Mouse (Mus musculus): ENCODE data around the gene Arap1.

Gene Arap1

DNA sequence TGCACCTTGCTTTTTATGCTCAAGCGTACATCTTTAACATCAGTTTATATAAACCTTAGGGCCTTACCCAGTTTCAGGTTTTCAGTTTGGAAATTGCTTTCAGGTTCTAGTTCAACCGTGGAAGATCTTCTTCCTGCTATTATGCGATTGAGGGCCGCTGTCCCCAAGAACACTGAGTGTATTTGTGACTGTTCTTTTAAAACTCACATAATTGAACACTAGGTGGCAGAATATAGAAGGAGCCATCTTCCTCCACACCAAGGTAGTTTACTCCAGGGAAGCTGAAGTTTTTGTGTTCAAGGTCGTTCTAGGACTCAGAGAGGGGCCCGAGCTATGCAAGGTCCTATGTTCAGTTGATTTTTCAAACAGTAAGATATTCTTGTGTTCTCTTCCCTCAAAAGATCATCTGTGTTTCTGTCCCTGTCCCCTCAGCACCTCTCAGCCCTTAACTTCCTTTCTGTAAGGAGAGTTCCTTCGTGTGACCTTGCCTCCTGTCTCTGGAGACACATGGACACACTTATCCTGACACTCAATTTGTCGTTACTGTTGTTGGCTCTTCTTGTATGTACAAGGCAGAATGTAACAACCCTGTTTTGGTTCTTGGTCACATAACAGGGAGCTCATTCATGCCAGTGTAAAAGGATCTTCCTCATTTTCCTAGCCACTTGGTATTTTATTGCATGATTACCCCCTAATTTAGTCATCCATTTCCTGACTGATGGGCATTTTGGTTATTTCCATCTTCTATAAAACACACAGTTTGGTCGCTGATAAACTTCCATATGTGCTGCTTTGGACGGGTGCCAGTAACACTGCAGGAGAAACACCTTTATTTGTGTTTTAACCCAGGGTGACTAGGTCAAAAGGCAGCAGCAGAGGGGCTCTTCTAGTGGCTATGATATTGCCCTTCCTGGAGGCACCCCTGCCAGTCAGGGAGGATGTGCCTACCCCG, 20.3 kb downstream of the Arap1 start:
- DNase-seq = no peak

DNA sequence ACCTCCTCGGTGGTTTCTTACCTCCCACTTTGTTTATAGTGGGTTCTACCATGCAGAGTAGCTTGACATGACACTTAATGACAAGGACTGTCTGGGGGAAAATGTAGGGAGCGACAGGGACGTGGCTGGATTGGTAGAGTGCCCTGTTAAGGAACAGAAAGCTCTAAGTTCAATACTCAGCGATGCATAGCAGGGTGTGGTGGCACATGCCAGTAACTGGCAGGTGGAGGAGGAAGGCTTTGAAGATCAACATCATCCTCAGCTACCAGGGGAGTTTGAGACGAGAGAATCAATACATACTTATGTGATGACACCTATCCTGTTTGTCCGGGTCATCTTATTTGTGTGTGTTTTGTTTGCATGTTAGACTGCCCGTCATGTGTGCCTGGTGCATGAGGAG, 21.8 kb downstream of the Arap1 start:
- no peak for DNase-seq

DNA sequence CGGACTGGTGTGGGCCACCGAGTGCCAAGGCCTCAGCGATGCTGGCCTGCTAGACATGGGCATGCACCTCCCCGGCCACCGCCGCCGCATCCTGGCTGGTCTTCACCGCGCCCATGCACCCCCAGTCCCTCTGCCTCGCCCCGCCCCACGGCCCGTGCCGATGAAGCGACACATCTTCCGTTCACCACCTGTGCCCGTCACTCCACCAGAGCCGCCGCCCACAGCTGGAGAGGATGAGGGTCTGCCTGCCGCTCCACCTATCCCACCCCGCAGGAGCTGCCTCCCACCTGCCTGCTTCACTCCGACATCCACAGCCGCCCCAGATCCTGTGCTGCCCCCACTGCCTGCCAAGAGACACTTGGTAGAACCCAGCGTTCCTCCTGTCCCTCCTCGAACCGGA, 25.2 kb downstream of the Arap1 start:
- no peak for DNase-seq

DNA sequence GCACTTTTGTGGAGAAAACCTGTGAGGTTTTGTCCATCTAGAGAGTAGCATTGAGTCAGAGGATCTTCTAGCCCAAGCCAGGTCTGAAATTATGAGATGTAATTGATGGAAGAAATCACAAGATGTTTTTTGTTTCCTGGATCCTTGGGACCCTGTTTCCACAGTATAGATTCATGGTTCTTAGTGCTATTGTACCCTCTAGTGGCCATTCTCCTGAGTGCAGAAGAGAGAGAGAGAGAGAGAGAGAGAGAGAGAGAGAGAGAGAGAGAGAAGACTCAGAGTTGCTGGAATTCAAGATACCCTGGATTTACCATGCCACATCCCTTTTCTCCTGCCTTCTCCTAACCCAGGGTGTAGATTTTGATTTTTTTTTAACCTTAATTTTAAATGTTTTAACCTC, 26.3 kb downstream of the Arap1 start:
- peak; percentile 49 for DNase-seq

DNA sequence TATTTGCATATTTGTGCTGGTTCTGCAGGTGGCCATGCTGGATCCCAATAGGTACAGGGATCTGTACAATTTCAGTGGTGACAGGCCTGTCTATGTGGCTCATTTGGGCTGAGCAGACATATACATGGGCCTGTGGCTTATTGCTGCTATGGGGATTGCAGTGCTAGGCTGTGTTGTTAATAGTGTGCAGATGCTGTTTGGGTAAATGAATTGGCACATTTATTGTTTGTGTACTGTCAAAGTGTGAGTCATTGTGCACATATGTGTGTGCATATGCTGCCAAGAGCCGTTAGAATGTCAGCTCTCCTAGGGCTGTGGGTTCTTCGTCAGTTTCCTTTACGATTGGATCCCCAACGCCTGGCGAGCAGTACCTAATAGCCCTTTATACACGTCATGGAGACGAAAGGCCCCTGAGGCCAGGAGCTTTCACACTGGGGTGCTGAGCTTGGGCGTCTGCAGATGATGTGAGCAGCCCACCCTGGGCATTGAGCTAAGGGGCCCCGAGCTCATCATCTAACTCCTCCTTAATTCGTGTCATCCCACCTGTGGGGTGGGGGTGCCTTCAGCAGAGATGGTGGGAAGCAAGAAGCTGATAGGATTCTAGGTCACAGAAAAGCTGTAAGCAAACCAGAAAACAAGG, 29.0 kb downstream of the Arap1 start:
- peak; percentile 53 for DNase-seq

DNA sequence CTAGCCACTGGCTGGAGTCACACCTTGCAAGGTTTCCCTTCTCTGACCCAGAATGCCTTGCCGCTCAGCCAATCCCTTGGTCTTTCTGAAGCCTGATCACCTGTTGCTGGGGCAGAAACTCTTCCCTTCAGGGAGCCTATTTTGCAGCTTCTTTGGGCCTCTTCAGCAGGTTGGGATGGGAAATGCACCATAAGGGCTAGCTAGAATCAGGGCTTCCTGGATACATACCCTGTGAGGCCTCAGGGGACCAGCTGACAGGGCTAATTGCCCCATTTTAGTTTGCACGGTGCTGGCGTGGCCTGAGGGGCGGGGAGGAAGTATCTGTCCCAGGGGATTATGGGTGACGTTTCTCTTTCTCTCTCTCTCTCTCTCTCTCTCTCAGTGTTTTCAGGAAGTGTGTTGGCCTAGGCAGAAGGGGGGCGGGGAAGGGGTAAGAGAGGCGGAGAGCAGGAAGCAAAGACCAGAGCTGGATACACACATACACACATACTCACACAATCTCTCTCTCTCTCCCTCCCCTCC, 29.9 kb downstream of the Arap1 start:
- peak; percentile 52 for DNase-seq

DNA sequence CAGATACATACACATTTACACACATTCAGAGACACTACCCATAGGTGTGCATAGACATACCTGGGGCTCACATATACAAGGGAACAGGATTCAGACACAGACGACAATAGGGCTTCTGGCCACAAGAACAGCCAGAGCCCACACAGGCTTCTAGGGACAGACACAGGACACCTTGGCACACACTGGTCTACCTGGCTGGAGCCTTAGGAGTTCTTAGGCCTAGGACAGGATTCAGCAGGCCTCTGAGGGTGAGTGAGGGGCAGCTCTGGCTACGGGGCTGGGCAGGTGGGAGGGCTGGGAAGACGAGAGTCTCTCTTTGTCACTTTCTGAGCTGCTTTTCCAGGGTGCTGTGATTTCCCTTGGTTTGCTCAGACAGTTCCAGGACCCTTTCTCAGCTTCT, 30.4 kb downstream of the Arap1 start:
- no peak for DNase-seq

DNA sequence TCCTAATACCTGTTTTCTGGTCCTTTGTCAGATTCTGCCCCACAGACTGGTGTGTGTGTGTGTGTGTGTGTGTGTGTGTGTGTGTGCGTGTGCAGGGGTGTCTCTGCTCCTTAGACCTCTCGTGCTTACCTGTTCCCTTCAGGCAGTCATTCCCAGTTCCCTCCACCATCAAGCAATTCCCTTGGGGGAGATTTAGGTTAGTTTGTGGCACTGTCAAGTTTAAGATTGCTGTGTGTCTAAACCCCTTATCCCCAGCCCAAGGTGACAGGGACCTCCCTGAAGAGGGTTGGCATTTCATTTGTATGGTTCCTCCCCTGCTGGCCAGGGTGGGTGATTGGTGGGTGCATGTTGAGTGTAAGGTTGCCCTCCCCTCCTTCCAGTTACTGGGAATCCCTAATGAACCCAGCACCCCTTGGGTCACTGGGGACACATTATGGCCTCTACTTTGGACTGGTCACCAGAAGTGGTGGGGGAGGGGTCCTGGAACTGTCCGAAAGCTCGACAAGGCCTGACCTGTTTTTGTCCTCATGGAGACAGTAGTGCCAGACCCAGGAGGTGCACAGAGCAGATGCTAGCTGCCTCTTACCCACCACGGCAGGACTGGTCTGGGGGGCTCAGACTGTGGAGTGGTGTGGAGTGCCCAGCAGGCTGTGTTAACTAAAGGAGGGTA, 31.1 kb downstream of the Arap1 start:
- DNase-seq = no peak

DNA sequence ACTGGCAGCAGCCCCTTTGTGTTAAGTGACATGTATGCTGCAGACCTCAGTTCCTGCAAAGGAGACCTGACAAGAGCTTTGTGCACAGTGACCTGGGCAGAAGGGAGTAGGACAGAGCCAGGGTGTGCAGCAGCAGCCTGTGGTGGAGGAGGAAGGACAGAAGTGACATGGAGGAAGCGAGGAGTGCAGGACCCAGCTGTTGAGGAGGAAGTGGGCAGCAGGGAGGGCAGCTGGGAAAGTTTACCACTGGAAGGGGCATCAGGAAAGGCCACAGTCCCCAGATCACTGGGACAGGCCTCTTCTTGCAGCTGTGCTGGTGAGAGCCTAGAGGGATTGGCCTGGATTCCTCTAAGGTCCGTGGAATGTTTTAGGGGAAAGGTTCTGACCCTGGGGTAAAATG, 31.9 kb downstream of the Arap1 start:
- DNase-seq = no peak

DNA sequence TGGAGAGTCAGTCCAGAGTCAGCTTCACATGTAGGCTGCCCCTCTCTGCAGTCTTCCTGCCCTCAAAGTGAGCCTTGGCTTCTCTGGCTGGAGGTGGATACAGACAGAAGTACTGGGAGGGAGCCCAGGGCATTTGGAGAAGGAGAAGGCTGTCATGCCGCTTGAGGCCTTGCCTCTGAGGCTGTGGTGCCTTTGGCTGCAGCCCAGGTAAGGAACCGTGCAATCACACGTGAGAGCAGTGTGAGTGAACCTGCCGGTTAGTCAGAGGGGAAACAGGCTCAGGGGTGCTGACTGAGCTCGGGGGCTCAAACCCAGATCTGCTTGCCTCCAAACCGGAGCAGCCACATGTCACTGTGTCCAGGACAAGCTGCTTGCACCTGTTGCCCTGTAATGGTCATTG, 33.6 kb downstream of the Arap1 start:
- DNase-seq = no peak

DNA sequence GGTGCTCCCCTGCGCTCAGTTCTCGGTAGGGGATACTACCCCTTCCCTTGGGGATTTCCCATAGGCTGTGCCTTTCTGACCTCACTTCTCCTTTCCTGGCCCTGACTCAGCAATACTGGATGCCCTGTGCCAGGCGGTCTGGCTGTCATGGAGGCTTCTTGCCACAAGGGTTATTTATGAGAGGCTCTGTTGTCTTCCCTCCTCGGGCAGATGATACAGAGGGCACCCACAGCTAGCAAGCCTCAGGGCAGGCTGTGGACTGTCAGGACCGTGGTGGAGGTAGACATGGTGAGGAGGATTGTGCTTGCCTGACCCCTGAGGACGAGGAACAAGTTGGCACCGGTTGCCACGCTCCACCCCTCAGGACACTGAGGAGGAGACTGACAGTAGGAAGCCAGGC, 34.5 kb downstream of the Arap1 start:
- DNase-seq = peak; percentile 80

DNA sequence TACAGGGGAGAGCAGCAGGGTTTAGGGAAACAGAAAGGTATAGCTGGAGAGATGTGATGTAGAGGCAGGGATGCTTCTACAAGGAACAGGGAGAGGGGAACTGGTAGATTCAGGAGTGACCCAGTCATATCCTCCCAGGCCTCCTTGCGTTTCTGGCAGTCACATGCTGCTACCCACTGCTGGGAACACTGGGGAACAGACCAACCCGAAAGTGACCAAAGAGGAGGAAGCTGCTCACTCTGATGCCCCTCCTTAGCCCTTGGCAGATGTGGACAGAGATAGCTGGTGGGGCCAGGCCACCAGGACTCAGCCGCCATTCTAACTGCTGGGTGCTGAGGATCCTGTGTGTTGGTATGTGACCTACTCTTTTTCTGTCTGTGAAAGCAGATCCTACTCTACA, 35.9 kb downstream of the Arap1 start:
- DNase-seq = peak; percentile 77

DNA sequence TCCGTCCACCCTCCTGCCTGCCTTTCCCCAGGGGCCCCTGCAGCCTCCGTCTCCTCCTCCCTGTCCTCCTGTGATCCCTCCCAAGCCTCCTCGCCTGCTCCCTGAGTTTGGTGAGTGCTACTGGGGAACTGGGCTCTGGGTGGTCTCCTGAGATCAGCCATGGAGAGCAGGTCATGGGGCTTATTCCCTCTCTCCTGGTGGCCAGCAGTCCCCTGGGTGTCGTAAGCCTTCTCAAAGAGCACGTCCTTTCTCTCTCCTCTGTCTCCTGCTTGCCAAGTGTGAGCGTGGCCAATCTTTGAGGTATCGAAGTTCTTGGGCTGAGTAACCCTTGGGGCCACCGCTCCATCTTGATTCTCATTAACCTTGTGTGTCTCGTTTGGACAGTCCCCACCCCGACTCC, 37.1 kb downstream of the Arap1 start:
- DNase-seq = no peak

DNA sequence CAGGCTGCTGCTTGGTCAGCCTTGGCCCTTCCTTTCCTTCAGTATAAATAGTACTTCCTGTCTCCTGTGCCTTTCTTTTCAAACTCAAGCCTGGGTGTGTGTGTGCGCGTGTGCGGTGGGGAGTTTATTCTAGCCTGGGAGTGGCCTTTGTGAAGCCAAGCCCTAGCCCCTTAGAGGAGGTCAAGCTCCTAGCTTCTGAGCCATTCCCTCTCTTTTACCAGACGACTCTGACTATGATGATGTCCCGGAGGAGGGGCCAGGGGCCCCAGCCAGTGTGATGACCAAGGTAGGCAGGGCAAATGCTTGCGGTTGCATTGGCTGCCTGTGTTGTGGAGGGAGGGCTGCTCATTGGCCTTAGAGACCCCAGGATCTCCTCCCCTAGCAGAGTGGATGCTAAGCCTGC, 37.5 kb downstream of the Arap1 start:
- DNase-seq = no peak

DNA sequence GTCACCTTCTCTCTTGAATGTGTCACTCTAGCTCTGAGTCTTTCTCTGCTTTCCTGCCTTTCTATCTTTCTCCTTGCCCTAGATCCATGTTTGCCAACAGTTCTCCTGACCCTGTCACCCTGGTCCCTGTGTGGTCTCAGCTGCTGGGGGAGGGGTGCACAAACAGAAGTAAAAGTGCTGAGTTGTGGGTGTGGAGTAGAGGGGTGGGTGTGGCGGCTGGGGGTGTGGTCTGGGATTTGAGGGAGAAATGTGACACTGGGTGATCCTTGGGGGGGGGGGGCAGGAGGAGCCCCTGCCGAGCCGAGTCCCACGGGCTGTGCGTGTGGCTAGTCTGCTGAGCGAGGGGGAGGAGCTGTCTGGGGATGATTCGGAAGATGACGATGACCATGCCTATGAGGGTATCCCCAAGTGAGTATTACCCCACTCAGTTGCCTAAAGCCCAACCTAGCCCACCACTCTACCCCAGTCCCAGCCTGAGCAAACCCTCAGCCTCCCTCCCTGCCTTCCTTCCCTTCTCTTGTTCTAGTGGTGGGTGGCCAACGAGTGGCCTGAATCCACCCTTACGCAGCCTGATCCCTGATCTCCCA, 38.1 kb downstream of the Arap1 start:
- no peak for DNase-seq

DNA sequence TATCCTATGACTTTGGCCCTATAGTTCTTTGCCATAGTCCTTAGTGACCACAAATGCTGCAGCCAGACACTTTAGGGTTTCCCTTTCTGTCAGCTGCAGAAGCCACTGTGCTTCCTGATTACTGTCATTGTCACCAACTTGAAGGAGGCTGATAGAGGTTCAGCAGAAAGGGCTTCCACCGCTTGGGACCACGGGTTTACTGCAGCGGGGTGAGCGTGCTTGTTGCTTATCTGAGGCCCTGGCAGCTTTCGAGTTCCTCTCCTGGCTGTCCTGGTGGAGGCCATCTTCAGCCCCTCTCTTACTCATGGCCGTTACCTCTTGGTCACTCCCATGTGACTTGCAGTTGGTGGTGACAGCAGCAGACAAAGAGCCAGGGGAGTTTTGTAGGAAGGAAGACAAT, 41.4 kb downstream of the Arap1 start:
- DNase-seq = no peak

DNA sequence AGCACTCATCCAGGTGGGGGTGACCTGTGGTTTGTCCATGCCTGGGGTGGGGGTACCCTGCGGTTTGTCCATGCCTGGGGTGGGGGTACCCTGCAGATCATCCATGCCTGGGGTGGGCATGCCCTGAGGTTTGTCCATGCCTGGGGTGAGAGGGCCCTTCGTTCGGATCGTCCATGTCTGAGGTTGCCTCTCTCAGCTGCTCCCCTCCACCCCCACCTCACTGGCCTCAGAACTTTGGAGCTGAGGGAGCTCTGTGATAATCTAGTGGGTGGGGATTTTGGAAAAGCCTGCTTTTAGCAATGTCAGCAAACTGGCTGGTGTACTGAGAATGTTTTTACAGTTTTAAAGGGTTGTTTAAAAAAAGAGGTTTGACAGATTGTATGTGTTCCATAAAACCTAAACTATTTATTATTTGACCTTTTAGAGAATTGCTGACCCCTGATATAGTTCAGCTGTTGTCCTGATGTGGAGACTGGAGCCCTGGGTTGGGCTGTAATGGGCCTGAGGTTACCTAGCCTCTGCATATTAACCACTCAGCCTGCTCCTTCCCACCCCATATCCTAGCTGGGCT, 44.1 kb downstream of the Arap1 start:
- no peak for DNase-seq

DNA sequence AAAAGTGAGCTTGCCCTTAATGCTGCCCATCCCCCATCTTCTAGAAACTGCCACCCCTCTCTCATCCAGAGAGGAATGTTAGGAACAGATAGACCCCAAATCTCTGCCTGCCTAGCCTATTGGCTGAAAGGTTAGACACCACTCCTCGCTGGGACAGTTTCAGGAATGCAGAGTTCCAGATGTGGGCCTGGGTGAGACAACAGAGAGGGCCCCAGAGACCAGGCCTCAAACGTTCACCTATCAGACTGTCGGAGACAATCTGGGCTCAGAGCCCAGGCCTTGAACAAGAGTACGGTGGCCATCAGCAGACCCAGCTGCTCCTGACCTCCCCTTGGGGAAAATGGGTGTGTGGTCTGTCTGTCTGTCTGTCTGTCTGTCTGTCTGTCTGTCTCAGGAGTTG, 45.1 kb downstream of the Arap1 start:
- no peak for DNase-seq

DNA sequence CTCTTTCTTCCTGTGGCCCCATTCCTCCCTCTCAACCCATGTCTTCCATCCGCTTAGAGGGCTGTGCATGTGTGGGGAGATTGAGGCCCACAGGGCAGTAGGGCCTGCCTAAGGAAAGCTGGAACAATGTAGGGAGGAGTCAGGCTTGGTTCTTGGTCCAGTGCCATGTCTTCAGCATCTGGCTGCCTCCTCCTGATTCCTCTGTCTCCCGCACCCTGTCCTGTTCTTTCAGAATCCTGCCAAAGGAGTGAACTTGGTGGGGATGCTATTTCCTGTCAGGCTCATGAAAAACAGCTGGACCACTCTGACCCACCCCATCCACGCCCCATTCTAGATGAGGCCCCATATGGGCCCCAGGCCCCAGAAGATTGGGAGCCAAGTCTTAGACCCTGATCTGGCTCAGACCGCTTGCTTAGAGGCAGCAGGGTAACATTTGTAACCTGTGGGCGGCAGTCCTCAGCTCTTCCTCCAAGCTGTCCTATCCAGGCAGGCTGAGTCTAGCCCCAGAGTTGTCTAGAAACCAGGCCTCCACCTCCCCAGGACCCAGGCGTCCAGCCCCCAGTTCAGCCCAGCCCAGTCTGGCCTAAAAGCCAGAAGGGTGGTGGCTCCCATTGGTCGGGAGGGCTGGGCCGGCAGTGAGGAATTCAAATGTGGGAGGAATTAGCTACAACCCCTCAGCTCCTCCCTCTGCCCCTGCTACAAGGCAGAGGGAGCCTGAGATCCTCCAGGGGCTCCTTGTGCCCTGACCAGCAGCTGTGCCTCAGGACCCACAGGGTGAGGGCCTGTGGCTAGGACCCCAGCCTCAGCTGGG, 46.0 kb downstream of the Arap1 start:
- no peak for DNase-seq

DNA sequence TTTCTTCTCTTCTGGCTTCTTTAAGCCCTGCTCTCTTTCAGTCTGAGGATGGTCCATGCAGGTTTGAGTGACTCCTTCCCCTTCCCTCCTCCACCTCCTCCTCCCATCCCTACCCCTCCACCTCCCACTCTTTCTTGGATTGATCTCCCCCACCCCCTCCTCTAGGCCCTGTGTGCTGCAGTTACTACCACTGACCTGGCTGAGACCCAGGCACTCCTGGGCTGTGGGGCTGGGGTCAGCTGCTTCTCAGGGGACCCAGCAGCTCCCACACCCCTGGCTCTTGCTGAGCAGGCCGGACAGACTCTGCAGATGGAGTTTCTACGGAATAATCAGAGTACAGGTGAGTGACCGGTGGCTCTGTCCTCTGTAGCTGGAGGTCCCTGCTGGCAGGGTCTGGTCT, 46.7 kb downstream of the Arap1 start:
- no peak for DNase-seq

DNA sequence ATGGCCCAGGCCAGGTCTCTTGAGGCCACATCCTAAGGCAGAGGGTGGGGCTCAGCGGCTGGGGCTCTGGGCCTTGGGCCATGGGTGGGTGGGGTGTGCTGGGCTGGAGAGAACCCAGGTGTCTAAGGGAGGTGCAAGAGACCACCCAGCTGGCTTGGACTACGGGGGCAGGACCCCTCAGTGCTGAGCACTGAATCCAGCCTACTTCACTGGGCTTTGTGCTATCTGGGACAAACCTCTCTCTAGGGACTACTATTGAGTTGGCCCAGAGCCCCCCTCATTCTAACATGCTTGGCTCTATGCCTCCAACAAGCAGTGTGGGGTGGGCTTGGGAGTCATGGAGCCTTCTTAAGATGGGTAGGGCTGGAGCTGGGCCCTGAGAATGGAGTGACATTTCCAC, 47.6 kb downstream of the Arap1 start:
- DNase-seq = no peak

DNA sequence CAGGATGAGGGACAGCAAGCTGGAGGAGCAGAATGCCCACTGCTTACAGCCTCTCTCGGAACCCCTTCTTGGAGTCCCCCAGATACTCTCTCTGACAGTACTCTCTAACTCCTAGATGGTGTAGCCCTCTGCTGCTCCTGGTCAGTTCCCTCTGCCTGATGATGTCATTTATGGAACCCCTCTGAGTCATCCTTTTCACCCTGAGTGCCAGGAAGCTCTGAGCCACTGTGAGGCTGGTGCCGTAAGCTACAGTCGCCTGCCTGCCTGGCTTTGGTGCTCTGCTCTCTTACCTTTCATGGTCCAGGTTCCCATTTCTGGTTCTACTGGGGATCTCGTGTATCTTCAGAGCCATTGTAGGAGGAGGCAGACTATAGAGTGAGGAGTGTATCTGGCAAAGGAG, 49.3 kb downstream of the Arap1 start:
- no peak for DNase-seq

All from layer of hippocampus, adult 9-11 months (tissue).